11 mouse cellular contexts compared by ENCODE assay signal in genomic region chr4:118988535-118988934, GRCm38 (mm10). TPM values are rescaled to one million over a fixed set of nuclear protein-coding genes. Genes with fewer than 3 reads are reported as not detected.
DNase-seq lines count a peak whose midpoint lies in the region; ATAC-seq and TF ChIP-seq lines count a peak whose summit lies in the region.
"Had no signal": no experiment of that assay in that cellular context is flagged by ENCODE, and none has a peak within 500 bp of the region (broad histone marks: within the 10 kb centered on the region; RNA-seq: fewer than 3 reads in every experiment).

No protein-coding gene starts in this region.

- TF ChIP-seq EP300 in heart, postnatal 0 days (IDR thresholded peaks at IDR 0.05; ENCODE audit: low read depth) = no peak

- H3K27me3 ChIP-seq in heart, postnatal 0 days (ENCODE audit: control insufficient read depth, insufficient read depth, low read length) = no peaks in the 10 kb centered on the region
- H3K27me3 ChIP-seq in heart, embryonic 11.5 days (ENCODE audit: control insufficient read depth, insufficient read depth, low read length) = no peaks in the 10 kb centered on the region
- no peaks in the 10 kb centered on the region for H3K27me3 ChIP-seq in thymus, adult 2 months (ENCODE audit: control insufficient read depth, insufficient read depth, low read length)
- H3K27me3 ChIP-seq in embryonic facial prominence, embryonic 14.5 days (replicated peaks; ENCODE audit: control insufficient read depth, insufficient read depth, low read length) = no peaks in the 10 kb centered on the region
- H3K27me3 ChIP-seq: embryonic facial prominence, embryonic 12.5 days; liver, embryonic 15.5 days had no signal

- H3K9me3 ChIP-seq in heart, postnatal 0 days (replicated peaks; ENCODE audit: control insufficient read depth, low read length) = no peaks in the 10 kb centered on the region
- H3K9me3 ChIP-seq in heart, embryonic 11.5 days (replicated peaks; ENCODE audit: control insufficient read depth, low read length) = no peaks in the 10 kb centered on the region
- H3K9me3 ChIP-seq in embryonic facial prominence, embryonic 14.5 days (ENCODE audit: control insufficient read depth, low read length) = no peaks in the 10 kb centered on the region
- H3K9me3 ChIP-seq: embryonic facial prominence, embryonic 12.5 days; liver, embryonic 15.5 days had no signal

- DNase-seq in heart, postnatal 0 days (ENCODE audit: low spot score) = peak; percentile 26
- peak; percentile 29 for DNase-seq in thymus, postnatal 4 days
- DNase-seq in thymus, adult 2 months = no peak
- peak; percentile 53 for DNase-seq in embryonic facial prominence, embryonic 14.5 days (ENCODE audit: low spot score)
- DNase-seq in left cerebral cortex, postnatal 14 days (ENCODE audit: low spot score in 2 of 2) = peak; percentile 54 to 61
- no peak for DNase-seq in gastrocnemius, postnatal 14 days
- DNase-seq in neural tube, embryonic 10.5 days (ENCODE audit: extremely low spot score, low spot score) = no peak

- no peaks in the 10 kb centered on the region for H3K36me3 ChIP-seq in heart, postnatal 0 days (replicated peaks; ENCODE audit: control insufficient read depth, insufficient read depth, low read length)
- H3K36me3 ChIP-seq in heart, embryonic 11.5 days (ENCODE audit: control insufficient read depth, insufficient read depth, low read length) = no peaks in the 10 kb centered on the region
- no peaks in the 10 kb centered on the region for H3K36me3 ChIP-seq in thymus, adult 2 months (ENCODE audit: control insufficient read depth, insufficient read depth, low read length)
- H3K36me3 ChIP-seq in embryonic facial prominence, embryonic 14.5 days (ENCODE audit: control insufficient read depth, insufficient read depth, low read length) = no peaks in the 10 kb centered on the region
- H3K36me3 ChIP-seq: embryonic facial prominence, embryonic 12.5 days; liver, embryonic 15.5 days had no signal

- no peak overlapping the region for H3K4me2 ChIP-seq in heart, postnatal 0 days (ENCODE audit: low read depth, low read length)
- H3K4me2 ChIP-seq in heart, embryonic 11.5 days = no peak overlapping the region
- H3K4me2 ChIP-seq in embryonic facial prominence, embryonic 14.5 days (ENCODE audit: low read depth, low read length) = no peak overlapping the region
- H3K4me2 ChIP-seq: embryonic facial prominence, embryonic 12.5 days; liver, embryonic 15.5 days had no signal

- ATAC-seq in heart, postnatal 0 days (ENCODE audit: insufficient read depth, low read depth) = no peak; the same call in 1 of the 2 replicates
- no peak for ATAC-seq in heart, embryonic 11.5 days (replicated peaks; ENCODE audit: insufficient number of reproducible peaks, low FRiP score, low TSS enrichment)
- ATAC-seq in embryonic facial prominence, embryonic 14.5 days (ENCODE audit: low read depth) = no peak

- no peak overlapping the region for H3K4me3 ChIP-seq in heart, postnatal 0 days (ENCODE audit: low read depth, low read length)
- H3K4me3 ChIP-seq in heart, embryonic 11.5 days (ENCODE audit: low read depth, low read length) = no peak overlapping the region
- H3K4me3 ChIP-seq in thymus, adult 2 months (ENCODE audit: control insufficient read depth, insufficient read depth, low read length) = no peak overlapping the region
- H3K4me3 ChIP-seq in embryonic facial prominence, embryonic 14.5 days (ENCODE audit: low read depth, low read length) = no peak overlapping the region
- H3K4me3 ChIP-seq: embryonic facial prominence, embryonic 12.5 days; liver, embryonic 15.5 days had no signal

- no peak for TF ChIP-seq POLR2A in thymus, adult 2 months (IDR thresholded peaks at IDR 0.05; ENCODE audit: control insufficient read depth, extremely low read depth, insufficient read depth, low read length, poor library complexity)

- H3K4me1 ChIP-seq in heart, postnatal 0 days (ENCODE audit: control insufficient read depth, insufficient read depth) = no peaks in the 10 kb centered on the region
- H3K4me1 ChIP-seq in heart, embryonic 11.5 days (ENCODE audit: control insufficient read depth, insufficient read depth, low read length) = no peaks in the 10 kb centered on the region
- H3K4me1 ChIP-seq in thymus, adult 2 months (replicated peaks; ENCODE audit: control insufficient read depth, insufficient read depth, low read length) = no peaks in the 10 kb centered on the region
- H3K4me1 ChIP-seq in embryonic facial prominence, embryonic 14.5 days (ENCODE audit: control insufficient read depth, insufficient read depth, low read length) = no peaks in the 10 kb centered on the region
- H3K4me1 ChIP-seq: embryonic facial prominence, embryonic 12.5 days; liver, embryonic 15.5 days had no signal

- no peak overlapping the region for H3K27ac ChIP-seq in heart, postnatal 0 days (ENCODE audit: low read depth)
- H3K27ac ChIP-seq in heart, embryonic 11.5 days (ENCODE audit: low read depth, low read length) = no peak overlapping the region
- H3K27ac ChIP-seq in thymus, adult 2 months (ENCODE audit: control insufficient read depth, insufficient read depth, low read length) = no peak overlapping the region
- H3K27ac ChIP-seq in embryonic facial prominence, embryonic 14.5 days (replicated peaks; ENCODE audit: low read depth, low read length) = no peak overlapping the region
- H3K27ac ChIP-seq: embryonic facial prominence, embryonic 12.5 days; liver, embryonic 15.5 days had no signal

- TF ChIP-seq CTCF in heart, postnatal 0 days (IDR thresholded peaks at IDR 0.05; ENCODE audit: low read depth) = peak; percentile 83
- no peak for TF ChIP-seq CTCF in thymus, adult 2 months (IDR thresholded peaks at IDR 0.05; ENCODE audit: borderline replicate concordance, control insufficient read depth, extremely low read depth, insufficient read depth, low read length, poor library complexity)

- intact Hi-C loops in left cerebral cortex, postnatal 14 days (cut with DNase I) = loop anchor here (5.0 kb wide), 1 partner anchor 331 kb away; the partner anchor contains the start of gene Olfr62
- intact Hi-C loops in gastrocnemius, postnatal 14 days (cut with DNase I; ENCODE audit: low total_unique reads) = no loop called here

- 8% methylated on average over 3 of the region's 3 CpGs for WGBS in heart, postnatal 0 days
- 7% methylated on average over 3 of the region's 3 CpGs for WGBS in heart, embryonic 11.5 days (ENCODE audit: insufficient replicate concordance)
- 7% methylated on average over 3 of the region's 3 CpGs for WGBS in thymus, adult 2 months
- 10% methylated on average over 3 of the region's 3 CpGs for WGBS in embryonic facial prominence, embryonic 14.5 days

- no peak overlapping the region for H3K9ac ChIP-seq in heart, postnatal 0 days (replicated peaks; ENCODE audit: low read depth, low read length)
- no peak overlapping the region for H3K9ac ChIP-seq in heart, embryonic 11.5 days (ENCODE audit: low read depth, low read length)
- H3K9ac ChIP-seq in embryonic facial prominence, embryonic 14.5 days (ENCODE audit: low read depth, low read length) = no peak overlapping the region
- H3K9ac ChIP-seq: embryonic facial prominence, embryonic 12.5 days; liver, embryonic 15.5 days had no signal

RNA-seq across cellular contexts. Expression of gene Lao1, which starts 27.2 kb away (rescaled TPM):
- total RNA-seq in heart, postnatal 0 days (2014; rRNA removed; ENCODE audit: low replicate concordance) = not detected in 2 replicates
- 0.10 TPM in 1 of 2 replicates, not detected in the other for polyA plus RNA-seq in heart, postnatal 0 days (2015; fragmentation: Nextera tagmentation; extraction: Ambion mirVana)
- not detected in 2 replicates for polyA plus RNA-seq in heart, embryonic 11.5 days (2014; fragmentation: Nextera tagmentation; extraction: Ambion mirVana)
- 0.10 and 0.18 TPM in 2 replicates for polyA plus RNA-seq in thymus, adult 2 months (2012; rRNA removed)
- not detected in 2 replicates for polyA plus RNA-seq in embryonic facial prominence, embryonic 14.5 days (2014; fragmentation: Nextera tagmentation; extraction: Ambion mirVana)
- total RNA-seq in left cerebral cortex, postnatal 14 days (2021) = under 1 TPM; 0.32 to 0.33 TPM
- total RNA-seq in gastrocnemius, postnatal 14 days (2021) = under 1 TPM; 0.23 to 0.73 TPM
- polyA plus RNA-seq: embryonic facial prominence, embryonic 12.5 days; liver, embryonic 15.5 days; stomach, embryonic 14.5 days had no signal

RNA-seq across cellular contexts. Expression of gene Olfr1328, which starts 50.1 kb away (rescaled TPM):
- total RNA-seq in heart, postnatal 0 days (2014; rRNA removed; ENCODE audit: low replicate concordance) = not detected in 2 replicates
- not detected in 2 replicates for polyA plus RNA-seq in heart, postnatal 0 days (2015; fragmentation: Nextera tagmentation; extraction: Ambion mirVana)
- polyA plus RNA-seq in heart, embryonic 11.5 days (2014; fragmentation: Nextera tagmentation; extraction: Ambion mirVana) = 0.04 TPM in 1 of 2 replicates, not detected in the other
- not detected in 2 replicates for polyA plus RNA-seq in thymus, adult 2 months (2012; rRNA removed)
- polyA plus RNA-seq in embryonic facial prominence, embryonic 14.5 days (2014; fragmentation: Nextera tagmentation; extraction: Ambion mirVana) = 0.07 TPM in 1 of 2 replicates, not detected in the other
- not detected for total RNA-seq in left cerebral cortex, postnatal 14 days (2021)
- not detected for total RNA-seq in gastrocnemius, postnatal 14 days (2021)
- polyA plus RNA-seq: embryonic facial prominence, embryonic 12.5 days; liver, embryonic 15.5 days; stomach, embryonic 14.5 days had no signal

Comparison
In these comparisons a context has a peak if more than half of its experiments do, and no peak if none do; other contexts are left out.
1. DNase-seq: peak in heart, postnatal 0 days (single experiment), thymus, postnatal 4 days (single experiment), embryonic facial prominence, embryonic 14.5 days (single experiment) and left cerebral cortex, postnatal 14 days (2 of 2); none in thymus, adult 2 months (single experiment), gastrocnemius, postnatal 14 days (single experiment) and neural tube, embryonic 10.5 days (single experiment).